Mouse (Mus musculus): ENCODE measurements around the gene Mettl8. TPM values are rescaled to one million over a fixed set of nuclear protein-coding genes. Genes with fewer than 3 reads are reported as not detected.

Mettl8 gene
- total and polyA plus RNA-seq, 3 experiments: 7.5 to 9.2 (median 7.8) TPM

- Histone ChIP-seq H3K36me3 (replicated peaks in 1 of 2; ENCODE audit: control insufficient read depth in 1 of 2, insufficient read depth in 1 of 2, low read length in 1 of 2) (peaks cover 2 to 7% of the 10 kb centered on the region in 2 experiments), H3K9ac (ENCODE audit: insufficient read depth, low read depth) (no peak overlapping the region), H3K4me1 (ENCODE audit: control insufficient read depth in 1 of 2, insufficient read depth in 2 of 2) (peaks cover 33 to 80% of the 10 kb centered on the region in 2 experiments), H3K27ac (ENCODE audit: insufficient read depth, low read depth) (peak overlapping the region; percentile 73), H3K79me2 (replicated peaks; ENCODE audit: control insufficient read depth, extremely low read depth, insufficient read depth, poor library complexity, severe bottlenecking) (no peaks in the 10 kb centered on the region), H3K4me3 (replicated peaks in 1 of 3; ENCODE audit: low read depth in 2 of 3, low read length in 2 of 3, poor library complexity in 1 of 3) (no peak overlapping the region), H3K9me3 (replicated peaks; ENCODE audit: low read length) (peaks cover 17% of the 10 kb centered on the region), H3K27me3 (replicated peaks) (no peaks in the 10 kb centered on the region), H3K4me2 (ENCODE audit: insufficient read depth, low read depth, poor library complexity, severe bottlenecking) (peak overlapping the region; percentile 41)
- TF ChIP-seq TCF12 (IDR thresholded peaks at IDR 0.05; ENCODE audit: low read depth, low read length): no peak
- no peak for TF ChIP-seq USF1 (IDR thresholded peaks at IDR 0.05; ENCODE audit: low read depth, low read length)
- TF ChIP-seq BHLHE40 (IDR thresholded peaks at IDR 0.05; ENCODE audit: low read depth, low read length): peak; percentile 91
- no peak for TF ChIP-seq MAZ (IDR thresholded peaks at IDR 0.05; ENCODE audit: low read depth, low read length)
- peak; percentile 51 for TF ChIP-seq ETS1 (conservative IDR thresholded peaks at IDR 0.05; ENCODE audit: low read depth, low read length)
- no peak for TF ChIP-seq ZC3H11A (IDR thresholded peaks at IDR 0.05; ENCODE audit: low read depth, low read length)
- TF ChIP-seq ZKSCAN1 (IDR thresholded peaks at IDR 0.05; ENCODE audit: borderline replicate concordance, low read depth, low read length): no peak
- TF ChIP-seq ZNF384 (IDR thresholded peaks at IDR 0.05; ENCODE audit: low read depth, low read length): peak; percentile 39; the same call in 1 of the 2 replicates
- peak; percentile 47 for TF ChIP-seq EP300 (IDR thresholded peaks at IDR 0.05; ENCODE audit: low read length)
- TF ChIP-seq MYC (IDR thresholded peaks at IDR 0.05; ENCODE audit: low read depth, low read length): no peak
- no peak for TF ChIP-seq NRF1 (IDR thresholded peaks at IDR 0.05; ENCODE audit: low read depth, low read length)
- TF ChIP-seq GABPA (IDR thresholded peaks at IDR 0.05; ENCODE audit: insufficient replicate concordance, low read depth, low read length): no peak
- TF ChIP-seq UBTF (IDR thresholded peaks at IDR 0.05; ENCODE audit: low read depth, low read length): no peak
- 0 out of 2 replicates have a peak, but pooled peaks have one; percentile 31 for TF ChIP-seq MEF2A (IDR thresholded peaks at IDR 0.05; ENCODE audit: borderline replicate concordance, low read depth, low read length)
- no peak for TF ChIP-seq ZMIZ1 (IDR thresholded peaks at IDR 0.05; ENCODE audit: low read depth, low read length)
- TF ChIP-seq E2F4 (IDR thresholded peaks at IDR 0.05; ENCODE audit: insufficient replicate concordance, low read depth, low read length): no peak
- no peak for TF ChIP-seq USF2 (conservative IDR thresholded peaks at IDR 0.05; ENCODE audit: low read depth, low read length)
- TF ChIP-seq TBP (conservative IDR thresholded peaks at IDR 0.05; ENCODE audit: low read depth, low read length): no peak
- in situ Hi-C loops (cut with MboI; ENCODE audit: low pct_ligation_motif_present, low pct_unique_long_range_greater_than_20kb, low sequenced_read_pairs): no loop called here
- dilution Hi-C loops (cut with MboI; ENCODE audit: extremely low pct_ligation_motif_present, extremely low pct_unique_long_range_greater_than_20kb, low sequenced_read_pairs): no loop called here
- DNase-seq (ENCODE audit: extremely low read depth): peak; percentile 66
These were observed 94.1 kb downstream of the Mettl8 start for GRCm38 (mm10) chr2:70961086-70961941.

DNA sequence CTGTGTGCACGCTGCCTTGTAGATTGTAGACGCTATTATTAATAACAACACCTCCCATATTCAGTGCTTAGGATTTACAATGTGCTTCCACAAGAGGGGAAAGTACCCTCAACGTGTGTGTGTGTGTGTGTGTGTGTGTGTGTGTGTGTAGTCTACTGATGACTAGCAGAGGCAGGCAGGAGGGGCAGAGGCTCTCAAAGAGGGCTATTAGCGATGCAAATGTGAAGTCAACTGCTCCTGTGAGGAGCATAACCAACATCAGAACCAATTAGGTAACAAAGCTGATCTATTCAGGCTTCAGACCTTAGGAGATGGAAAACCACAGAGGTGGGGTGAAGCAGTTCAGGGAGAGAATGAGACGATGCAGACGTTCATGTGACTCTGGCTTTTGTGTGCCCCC, 95.3 kb downstream of the Mettl8 start:
- H3K4me3 ChIP-seq (replicated peaks in 1 of 3; ENCODE audit: low read depth in 2 of 3, low read length in 2 of 3, poor library complexity in 1 of 3): no peak overlapping the region
- DNase-seq (ENCODE audit: extremely low read depth): peak; percentile 70
- in situ Hi-C loops (cut with MboI; ENCODE audit: low pct_ligation_motif_present, low pct_unique_long_range_greater_than_20kb, low sequenced_read_pairs) (no loop called here), dilution Hi-C loops (cut with MboI; ENCODE audit: extremely low pct_ligation_motif_present, extremely low pct_unique_long_range_greater_than_20kb, low sequenced_read_pairs) (no loop called here)
- H3K27me3 ChIP-seq (replicated peaks): no peaks in the 10 kb centered on the region
- H3K9me3 ChIP-seq (replicated peaks; ENCODE audit: low read length): peaks cover 9% of the 10 kb centered on the region
- H3K4me1 ChIP-seq (ENCODE audit: control insufficient read depth in 1 of 2, insufficient read depth in 2 of 2): peaks cover 29 to 69% of the 10 kb centered on the region in 2 experiments
- H3K79me2 ChIP-seq (replicated peaks; ENCODE audit: control insufficient read depth, extremely low read depth, insufficient read depth, poor library complexity, severe bottlenecking): no peaks in the 10 kb centered on the region
- no peaks in the 10 kb centered on the region for H3K36me3 ChIP-seq (replicated peaks in 1 of 2; ENCODE audit: control insufficient read depth in 1 of 2, insufficient read depth in 1 of 2, low read length in 1 of 2)
- H3K9ac ChIP-seq (ENCODE audit: insufficient read depth, low read depth): no peak overlapping the region
- H3K4me2 ChIP-seq (ENCODE audit: insufficient read depth, low read depth, poor library complexity, severe bottlenecking): 0 out of 2 replicates have a peak overlapping the region, but pooled peaks have one; percentile 37
- H3K27ac ChIP-seq (ENCODE audit: insufficient read depth, low read depth): no peak overlapping the region
- no peak for TF ChIP-seq MAFK (IDR thresholded peaks at IDR 0.05; ENCODE audit: insufficient replicate concordance, low read length)
- no peak for TF ChIP-seq SMC3 (IDR thresholded peaks at IDR 0.05; ENCODE audit: low read depth, low read length)
- TF ChIP-seq EP300 (IDR thresholded peaks at IDR 0.05; ENCODE audit: low read length): peak; percentile 40; the same call in 1 of the 2 replicates
- no peak for TF ChIP-seq ZC3H11A (IDR thresholded peaks at IDR 0.05; ENCODE audit: low read depth, low read length)
- no peak for TF ChIP-seq HCFC1 (IDR thresholded peaks at IDR 0.05; ENCODE audit: low read depth, low read length)
- no peak for TF ChIP-seq GABPA (IDR thresholded peaks at IDR 0.05; ENCODE audit: insufficient replicate concordance, low read depth, low read length)
- TF ChIP-seq NRF1 (IDR thresholded peaks at IDR 0.05; ENCODE audit: low read depth, low read length): no peak
- no peak for TF ChIP-seq JUND (conservative IDR thresholded peaks at IDR 0.05; ENCODE audit: low read depth, low read length)
- no peak for TF ChIP-seq POLR2AphosphoS2 (IDR thresholded peaks at IDR 0.05; ENCODE audit: low read depth, low read length)
- peak; percentile 45; the same call in 1 of the 2 replicates for TF ChIP-seq MEF2A (IDR thresholded peaks at IDR 0.05; ENCODE audit: borderline replicate concordance, low read depth, low read length)
- no peak for TF ChIP-seq USF2 (conservative IDR thresholded peaks at IDR 0.05; ENCODE audit: low read depth, low read length)
- no peak for TF ChIP-seq NELFE (IDR thresholded peaks at IDR 0.05; ENCODE audit: low read depth, low read length)
- TF ChIP-seq TCF12 (IDR thresholded peaks at IDR 0.05; ENCODE audit: low read depth, low read length): peak; percentile 16; the same call in 1 of the 2 replicates
- no peak for TF ChIP-seq ZKSCAN1 (IDR thresholded peaks at IDR 0.05; ENCODE audit: borderline replicate concordance, low read depth, low read length)
- TF ChIP-seq IRF4 (IDR thresholded peaks at IDR 0.05; ENCODE audit: low read depth, low read length): 0 out of 2 replicates have a peak, but pooled peaks have one; percentile 43
- no peak for TF ChIP-seq USF1 (IDR thresholded peaks at IDR 0.05; ENCODE audit: low read depth, low read length)
- TF ChIP-seq CHD2 (IDR thresholded peaks at IDR 0.05; ENCODE audit: low read length): no peak
- TF ChIP-seq POLR2A (IDR thresholded peaks at IDR 0.05; ENCODE audit: low read depth, low read length): no peak
- peak; percentile 66; the same call in 1 of the 2 replicates for TF ChIP-seq MAZ (IDR thresholded peaks at IDR 0.05; ENCODE audit: low read depth, low read length)
- TF ChIP-seq BHLHE40 (IDR thresholded peaks at IDR 0.05; ENCODE audit: low read depth, low read length): peak; percentile 61; the same call in 1 of the 2 replicates
- TF ChIP-seq MXI1 (IDR thresholded peaks at IDR 0.05; ENCODE audit: low read depth, low read length): no peak
